Mouse (Mus musculus): Measurements from ENCODE around the gene Slc35g3. TPM values are rescaled to one million over a fixed set of nuclear protein-coding genes. Genes with fewer than 3 reads are reported as not detected.

Gene Slc35g3
- total and polyA plus RNA-seq, 2 experiments from 2014 or later, result not detected

GRCm38 (mm10) chr11:69795168-69795982 lies 33.6 kb upstream of the Slc35g3 start, which contains the start of gene Chrnb1:
Gene Chrnb1, minus strand, starts transcription at chr11:69795943.
- TF ChIP-seq CTCF (IDR thresholded peaks at IDR 0.05; ENCODE audit: low read depth), result no peak
- TF ChIP-seq EP300 (IDR thresholded peaks at IDR 0.05; ENCODE audit: low read depth), result no peak
- 2% methylated on average over 52 of the region's 52 CpGs for WGBS
- 0 out of 2 replicates have a peak, but pooled peaks cover 5% of the 10 kb centered on the region for H3K27me3 ChIP-seq (ENCODE audit: control insufficient read depth, insufficient read depth, low read length)

DNA sequence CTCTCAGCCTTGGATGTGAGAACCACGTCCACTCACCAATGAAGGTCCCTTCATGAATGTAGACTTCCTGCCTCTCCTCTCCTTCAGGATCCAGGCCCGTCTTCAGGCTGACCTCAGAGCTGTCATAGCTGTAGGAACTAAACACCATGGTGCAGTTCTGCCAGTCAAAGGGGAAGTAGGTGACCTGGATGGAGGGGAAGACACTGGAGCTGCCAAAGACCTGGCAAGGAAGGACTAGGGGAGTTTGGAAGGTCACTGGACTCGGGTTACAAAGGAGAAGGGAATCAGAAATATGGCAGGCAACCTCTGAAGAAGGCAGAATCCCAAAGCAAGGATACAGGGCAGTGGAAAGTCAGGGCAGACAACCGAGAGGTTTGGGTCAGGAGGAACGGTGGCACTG lies 31.7 kb upstream of the Slc35g3 start:
- no peaks in the 10 kb centered on the region for H3K36me3 ChIP-seq (replicated peaks; ENCODE audit: control insufficient read depth, insufficient read depth, low read length)
- no peak overlapping the region for H3K4me2 ChIP-seq (ENCODE audit: low read depth, low read length)
- no peak overlapping the region for H3K9ac ChIP-seq (replicated peaks; ENCODE audit: low read depth, low read length)
- H3K4me1 ChIP-seq (ENCODE audit: control insufficient read depth, insufficient read depth), result no peaks in the 10 kb centered on the region; the same call in 1 of the 2 replicates
- TF ChIP-seq CTCF (IDR thresholded peaks at IDR 0.05; ENCODE audit: low read depth), result no peak
- no peak for TF ChIP-seq EP300 (IDR thresholded peaks at IDR 0.05; ENCODE audit: low read depth)
- H3K27me3 ChIP-seq (ENCODE audit: control insufficient read depth, insufficient read depth, low read length), result 0 out of 2 replicates have a peak, but pooled peaks cover 5% of the 10 kb centered on the region
- H3K27ac ChIP-seq (ENCODE audit: low read depth), result no peak overlapping the region
- DNase-seq (ENCODE audit: low spot score) (no peak), ATAC-seq (ENCODE audit: insufficient read depth, low read depth) (no peak)
- 65% methylated on average over 5 of the region's 5 CpGs for WGBS
- H3K9me3 ChIP-seq (replicated peaks; ENCODE audit: control insufficient read depth, low read length), result no peaks in the 10 kb centered on the region
- H3K4me3 ChIP-seq (ENCODE audit: low read depth, low read length), result no peak overlapping the region

More at GRCm38 (mm10) chr11:69795168-69795982, 33.6 kb upstream of the Slc35g3 start, which contains the start of gene Chrnb1:
- Histone ChIP-seq H3K4me2 (ENCODE audit: low read depth, low read length) (peak within 1 kb of the TSS; percentile 85), H3K9me3 (replicated peaks; ENCODE audit: control insufficient read depth, low read length) (no peaks in the 10 kb centered on the region), H3K27ac (ENCODE audit: low read depth) (0 out of 2 replicates have a peak within 1 kb of the TSS, but pooled peaks have one; percentile 3), H3K36me3 (replicated peaks; ENCODE audit: control insufficient read depth, insufficient read depth, low read length) (no peaks in the 10 kb centered on the region), H3K4me1 (ENCODE audit: control insufficient read depth, insufficient read depth) (peaks cover 12% of the 10 kb centered on the region; the same call in 1 of the 2 replicates), H3K9ac (replicated peaks; ENCODE audit: low read depth, low read length) (peak within 1 kb of the TSS; percentile 47), H3K4me3 (ENCODE audit: low read depth, low read length) (peak within 1 kb of the TSS; percentile 54)
- ATAC-seq (ENCODE audit: insufficient read depth, low read depth) (peak; percentile 97), DNase-seq (ENCODE audit: low spot score) (peak; percentile 98)

DNA sequence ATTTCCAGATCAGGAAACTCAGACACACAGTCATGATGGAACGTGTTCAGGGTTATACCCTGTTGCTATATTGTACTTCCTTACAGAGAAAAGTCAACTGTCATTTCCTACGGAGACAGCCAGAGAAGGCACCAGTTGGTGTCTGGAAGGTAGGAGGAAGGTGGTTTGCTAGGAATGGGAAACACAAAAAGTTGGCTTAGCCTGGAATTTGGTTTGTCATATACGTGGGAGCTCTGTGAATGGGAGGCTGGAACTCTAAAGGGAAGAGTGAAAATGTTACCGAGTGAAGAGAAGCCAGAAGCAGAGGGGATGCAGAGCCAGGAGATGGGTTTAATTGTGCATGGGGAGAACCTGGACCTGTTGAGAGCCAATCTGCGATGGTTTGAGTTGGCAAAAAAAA lies 29.7 kb upstream of the Slc35g3 start:
- no peaks in the 10 kb centered on the region for H3K9me3 ChIP-seq (replicated peaks; ENCODE audit: control insufficient read depth, low read length)
- 57% methylated on average over 5 of the region's 5 CpGs for WGBS
- no peak for ATAC-seq (ENCODE audit: insufficient read depth, low read depth)

GRCm38 (mm10) chr11:69789431-69789830 lies 27.7 kb upstream of the Slc35g3 start:
- no peak overlapping the region for H3K4me3 ChIP-seq (ENCODE audit: low read depth, low read length)
- no peaks in the 10 kb centered on the region for H3K9me3 ChIP-seq (replicated peaks; ENCODE audit: control insufficient read depth, low read length)
- 48% methylated on average over 5 of the region's 5 CpGs for WGBS
- no peak overlapping the region for H3K27ac ChIP-seq (ENCODE audit: low read depth)
- H3K4me2 ChIP-seq (ENCODE audit: low read depth, low read length), result no peak overlapping the region
- peaks cover 6% of the 10 kb centered on the region; the same call in 1 of the 2 replicates for H3K4me1 ChIP-seq (ENCODE audit: control insufficient read depth, insufficient read depth)
- DNase-seq (ENCODE audit: low spot score) (no peak), ATAC-seq (ENCODE audit: insufficient read depth, low read depth) (0 out of 2 replicates have a peak, but pooled peaks have one; percentile 25)
- TF ChIP-seq EP300 (IDR thresholded peaks at IDR 0.05; ENCODE audit: low read depth), result no peak
- TF ChIP-seq CTCF (IDR thresholded peaks at IDR 0.05; ENCODE audit: low read depth), result no peak
- no peaks in the 10 kb centered on the region for H3K36me3 ChIP-seq (replicated peaks; ENCODE audit: control insufficient read depth, insufficient read depth, low read length)
- H3K9ac ChIP-seq (replicated peaks; ENCODE audit: low read depth, low read length), result no peak overlapping the region
- H3K27me3 ChIP-seq (ENCODE audit: control insufficient read depth, insufficient read depth, low read length), result no peaks in the 10 kb centered on the region

More for the DNA sequence above, 29.7 kb upstream of the Slc35g3 start:
- no peak overlapping the region for H3K4me3 ChIP-seq (ENCODE audit: low read depth, low read length)
- H3K9ac ChIP-seq (replicated peaks; ENCODE audit: low read depth, low read length), result no peak overlapping the region
- no peaks in the 10 kb centered on the region for H3K36me3 ChIP-seq (replicated peaks; ENCODE audit: control insufficient read depth, insufficient read depth, low read length)
- no peaks in the 10 kb centered on the region; the same call in 1 of the 2 replicates for H3K4me1 ChIP-seq (ENCODE audit: control insufficient read depth, insufficient read depth)
- no peak overlapping the region for H3K27ac ChIP-seq (ENCODE audit: low read depth)
- no peak for DNase-seq (ENCODE audit: low spot score)
- H3K27me3 ChIP-seq (ENCODE audit: control insufficient read depth, insufficient read depth, low read length), result no peaks in the 10 kb centered on the region
- TF ChIP-seq EP300 (IDR thresholded peaks at IDR 0.05; ENCODE audit: low read depth) (no peak), CTCF (IDR thresholded peaks at IDR 0.05; ENCODE audit: low read depth) (no peak)
- H3K4me2 ChIP-seq (ENCODE audit: low read depth, low read length), result no peak overlapping the region

GRCm38 (mm10) chr11:69787306-69787705 lies 25.5 kb upstream of the Slc35g3 start:
- Histone ChIP-seq H3K4me1 (ENCODE audit: control insufficient read depth, insufficient read depth) (peaks cover 6% of the 10 kb centered on the region; the same call in 1 of the 2 replicates), H3K36me3 (replicated peaks; ENCODE audit: control insufficient read depth, insufficient read depth, low read length) (no peaks in the 10 kb centered on the region), H3K9me3 (replicated peaks; ENCODE audit: control insufficient read depth, low read length) (no peaks in the 10 kb centered on the region), H3K4me2 (ENCODE audit: low read depth, low read length) (no peak overlapping the region), H3K9ac (replicated peaks; ENCODE audit: low read depth, low read length) (no peak overlapping the region), H3K27ac (ENCODE audit: low read depth) (no peak overlapping the region), H3K4me3 (ENCODE audit: low read depth, low read length) (no peak overlapping the region), H3K27me3 (ENCODE audit: control insufficient read depth, insufficient read depth, low read length) (no peaks in the 10 kb centered on the region)
- 86% methylated on average over 5 of the region's 5 CpGs for WGBS
- no peak for TF ChIP-seq CTCF (IDR thresholded peaks at IDR 0.05; ENCODE audit: low read depth)
- DNase-seq (ENCODE audit: low spot score) (no peak), ATAC-seq (ENCODE audit: insufficient read depth, low read depth) (no peak)

All from heart, postnatal 0 days (tissue).